Mouse (Mus musculus) thymus, postnatal 14 days (tissue): Measurements from ENCODE around the gene Atp5j.

ENCODE experiments used
- DNase-seq: peaks from one replicate; pipeline ENCODE4 v3.0.0; 2021

The Atp5j gene

DNA sequence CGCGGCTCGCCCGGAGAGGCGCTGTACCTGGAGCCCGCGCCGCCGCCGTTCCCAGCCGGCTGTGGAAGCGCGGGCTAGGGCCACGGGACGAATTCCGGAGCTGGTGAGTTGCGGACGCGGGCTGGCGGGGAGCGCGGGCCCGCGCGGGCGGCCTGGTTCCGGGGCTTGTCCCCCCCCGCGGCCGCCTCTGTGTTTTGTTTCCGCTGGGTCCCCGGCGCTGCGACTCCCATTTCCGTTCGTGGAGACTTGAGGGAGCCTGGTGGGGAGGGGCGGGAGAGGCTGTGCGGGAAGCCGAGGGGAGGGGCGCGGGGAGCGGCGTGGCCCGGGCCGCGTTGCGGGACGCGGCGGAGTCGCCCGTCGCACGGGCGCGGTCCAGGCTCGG lies at the start of gene Atp5j:
Gene Atp5j (minus strand): TSS at position 185 of the 382 bp plus-strand sequence.
- peak; percentile 88 for DNase-seq

DNA sequence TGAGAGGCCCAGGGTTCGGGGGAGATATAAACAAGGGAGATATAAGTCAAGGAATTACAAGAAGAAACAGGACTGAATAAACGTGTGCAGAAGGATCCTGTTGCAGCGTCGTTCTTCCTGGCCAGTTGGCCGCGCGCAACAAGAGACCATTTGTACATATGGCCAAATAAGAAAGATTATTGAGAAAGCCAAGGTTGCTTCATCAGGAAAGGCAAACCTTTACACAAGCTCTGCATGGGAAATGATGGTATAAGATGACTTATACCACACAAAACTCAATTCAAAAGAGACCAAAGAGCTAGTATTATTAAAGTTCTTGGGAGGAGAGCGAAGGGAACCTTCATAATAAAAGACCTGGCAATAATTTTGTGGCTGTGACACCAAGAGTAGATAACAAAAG lies 49.1 kb upstream of the Atp5j start:
- no peak for DNase-seq

DNA sequence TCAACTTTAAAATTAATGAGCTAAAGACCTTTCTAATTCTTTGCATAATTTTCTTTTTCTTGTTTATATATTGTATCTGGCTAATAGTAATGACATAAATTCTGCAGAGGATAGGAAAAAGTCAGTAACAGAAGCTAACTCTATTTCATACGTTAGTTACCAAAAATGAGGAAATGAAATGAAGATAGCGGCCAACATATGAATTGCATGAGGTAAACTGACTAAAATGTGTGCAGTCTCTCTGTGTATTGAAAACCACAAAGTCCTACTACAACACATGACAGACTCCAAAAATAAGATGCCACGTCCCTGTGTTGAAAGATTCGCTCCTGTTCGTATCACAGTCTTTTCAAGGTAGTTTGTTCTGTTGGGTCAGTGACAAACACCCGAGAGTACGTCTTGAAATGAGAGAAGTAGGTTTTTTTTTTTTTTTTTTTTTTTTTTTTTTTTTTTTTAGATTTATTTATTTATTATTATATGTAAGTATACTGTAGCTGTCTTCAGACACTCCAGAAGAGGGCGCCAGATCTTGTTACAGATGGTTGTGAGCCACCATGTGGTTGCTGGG lies 46.4 kb upstream of the Atp5j start:
- no peak for DNase-seq

DNA sequence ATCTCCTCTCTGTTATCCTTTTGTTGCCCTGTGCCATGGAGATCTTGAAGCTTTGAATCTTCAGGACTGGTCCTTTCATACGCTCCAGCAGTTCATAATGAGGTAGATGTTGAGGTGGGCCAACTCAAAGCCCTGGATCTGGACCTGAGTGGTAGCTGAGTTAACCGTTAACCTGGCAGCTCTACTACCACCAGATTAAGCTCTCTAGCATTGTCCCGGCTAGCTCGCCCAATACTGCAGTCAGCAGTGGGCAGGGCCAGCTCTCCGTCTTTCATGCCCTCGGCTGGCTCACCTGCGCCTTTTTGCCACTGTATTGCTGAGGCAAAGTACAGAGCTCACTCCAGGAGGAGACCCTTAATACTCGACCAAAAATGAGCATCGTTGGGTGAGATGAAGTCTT lies 45.7 kb upstream of the Atp5j start:
- DNase-seq: no peak

DNA sequence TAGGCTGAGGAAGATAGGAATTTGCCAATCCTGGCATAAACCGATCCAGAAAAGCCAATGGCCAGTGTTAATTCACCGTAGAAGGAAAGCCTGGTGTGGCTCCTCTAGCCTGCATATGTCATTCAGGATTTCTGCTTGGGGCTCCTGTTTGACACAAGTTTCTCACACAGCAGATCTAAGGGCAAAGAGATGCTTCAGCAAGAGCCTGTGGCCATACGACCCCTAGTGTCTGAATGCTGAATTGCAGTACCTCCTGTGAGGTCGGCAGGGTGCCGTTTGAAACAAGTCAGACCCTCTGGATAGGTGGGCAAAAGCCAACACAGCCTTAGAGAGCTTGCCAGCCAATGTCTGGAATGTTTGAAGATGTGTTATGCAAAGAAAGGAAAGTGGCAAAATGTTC lies 43.7 kb upstream of the Atp5j start:
- DNase-seq: peak; percentile 71

DNA sequence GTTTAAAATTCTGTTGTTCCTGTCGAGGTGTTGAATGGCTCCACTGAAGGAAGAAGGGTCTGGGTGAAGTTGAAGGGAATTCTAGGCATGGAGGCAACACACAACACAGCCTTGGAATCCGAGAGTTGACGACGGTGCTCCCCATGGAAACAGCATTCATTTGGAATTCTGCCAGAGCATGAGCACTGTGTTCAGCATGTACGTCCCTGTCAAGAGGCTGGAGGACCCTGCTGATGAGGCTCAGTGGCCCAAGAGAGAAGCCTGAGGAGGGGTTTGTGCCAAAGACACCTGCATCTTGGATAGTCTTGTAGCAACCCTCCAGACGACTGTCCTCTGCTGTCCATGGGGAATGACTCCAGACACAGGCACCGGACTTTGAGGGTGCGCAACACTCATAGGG lies 40.7 kb upstream of the Atp5j start:
- DNase-seq: no peak

DNA sequence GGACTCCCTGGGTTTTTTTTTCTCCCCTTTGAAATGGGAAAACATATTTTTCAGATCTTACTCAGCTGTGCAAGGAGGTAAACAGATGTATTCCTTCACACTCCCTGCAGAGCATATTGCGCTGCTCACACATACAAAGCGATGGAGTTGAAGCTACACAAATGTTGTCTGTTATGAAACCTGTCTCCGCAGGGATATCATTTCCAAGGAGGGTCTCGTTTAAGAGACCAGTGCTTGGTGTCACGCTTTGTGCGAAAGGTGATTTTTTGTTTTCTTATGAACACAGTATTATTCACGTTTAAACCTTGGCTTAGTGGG lies 40.3 kb upstream of the Atp5j start:
- DNase-seq: no peak

DNA sequence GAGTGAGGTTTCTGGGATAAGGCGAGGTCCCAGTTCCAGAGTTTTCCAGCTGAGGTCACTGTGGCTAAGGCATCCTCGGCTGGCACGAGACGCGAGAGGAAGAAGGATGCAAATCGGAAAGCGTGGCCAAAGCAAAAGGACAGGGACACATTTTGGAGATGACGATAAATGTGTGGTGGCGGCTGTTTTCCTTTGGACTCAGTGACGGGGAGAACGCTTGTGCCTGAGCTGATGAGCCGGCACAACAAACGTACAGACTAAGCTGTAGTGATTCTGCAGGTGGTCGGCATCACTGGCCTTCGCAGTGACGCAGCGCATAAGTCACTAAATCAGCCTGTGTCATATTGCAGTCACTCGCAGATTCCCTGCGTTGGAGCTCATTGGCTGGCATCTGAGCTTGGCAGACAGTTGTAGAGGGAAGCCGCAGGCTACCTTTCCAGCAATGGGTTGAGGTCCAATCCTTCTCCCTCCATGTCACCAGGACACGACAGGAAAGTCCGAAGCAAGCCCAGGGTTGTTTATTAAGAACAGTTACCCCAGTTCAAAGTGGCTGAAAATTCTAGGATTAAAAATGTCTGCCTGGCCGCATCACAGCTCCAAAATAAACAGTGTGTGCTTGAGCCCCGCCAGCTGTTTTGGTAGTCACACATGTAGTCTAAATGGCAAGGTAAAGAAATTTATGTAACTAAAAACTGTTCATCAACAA lies 39.7 kb upstream of the Atp5j start:
- DNase-seq: no peak

DNA sequence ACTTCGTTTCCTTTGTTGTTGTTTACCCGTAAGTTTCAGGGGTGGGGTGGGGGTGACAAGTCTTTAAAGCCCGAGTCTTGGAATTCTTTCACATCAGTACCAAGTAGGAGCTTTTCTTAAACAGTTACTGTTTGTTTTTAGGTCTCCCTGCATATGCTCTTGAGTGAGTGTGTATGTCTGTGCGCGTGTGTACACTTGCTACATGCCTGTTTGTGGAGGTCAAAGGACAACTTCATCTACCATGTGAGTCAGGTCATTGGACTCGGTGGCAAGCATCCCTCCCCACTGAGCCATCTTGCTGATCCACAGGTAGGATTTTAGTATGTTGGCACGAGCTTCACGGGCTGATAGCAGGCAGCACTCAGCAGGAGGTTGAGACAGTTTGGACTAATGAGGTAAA lies 38.4 kb upstream of the Atp5j start:
- no peak for DNase-seq

DNA sequence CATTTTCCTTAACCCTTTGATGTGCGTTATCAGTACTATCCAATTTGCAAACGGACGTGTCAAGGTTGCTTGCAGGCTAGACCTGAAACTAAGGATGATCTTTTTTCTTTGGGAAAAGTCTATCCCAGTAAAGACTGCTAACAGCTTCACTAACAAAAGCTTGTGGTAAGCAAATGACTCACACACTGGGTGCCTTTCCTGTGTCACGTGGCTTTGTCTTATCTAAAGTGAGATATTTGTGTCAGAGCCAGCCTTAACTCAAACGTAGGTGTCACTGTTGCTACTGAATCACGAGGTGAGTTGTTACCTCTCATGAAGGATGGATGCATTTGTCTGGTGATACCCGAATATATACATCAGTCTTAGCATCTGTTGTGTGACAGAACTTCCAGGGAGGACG lies 29.2 kb upstream of the Atp5j start:
- DNase-seq: no peak

DNA sequence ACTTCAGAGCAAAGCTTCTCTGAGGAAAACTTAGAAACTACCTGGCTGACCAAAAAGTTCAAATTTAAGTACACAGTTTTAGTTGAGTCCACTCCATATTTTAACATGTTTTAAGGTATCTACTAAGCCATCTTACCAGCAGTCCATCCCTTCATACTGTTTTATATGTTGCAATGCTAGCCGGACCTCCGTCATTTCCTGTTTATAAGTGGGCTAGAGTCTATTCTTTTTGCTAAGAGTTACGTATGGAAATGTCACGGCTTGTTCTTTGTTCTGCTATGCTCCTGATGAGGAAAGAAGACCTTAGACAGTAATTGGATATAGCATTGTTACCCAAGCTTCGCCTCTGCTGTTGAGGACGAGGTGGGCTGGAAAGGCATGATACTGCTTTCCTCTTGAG lies 18.1 kb upstream of the Atp5j start:
- no peak for DNase-seq

DNA sequence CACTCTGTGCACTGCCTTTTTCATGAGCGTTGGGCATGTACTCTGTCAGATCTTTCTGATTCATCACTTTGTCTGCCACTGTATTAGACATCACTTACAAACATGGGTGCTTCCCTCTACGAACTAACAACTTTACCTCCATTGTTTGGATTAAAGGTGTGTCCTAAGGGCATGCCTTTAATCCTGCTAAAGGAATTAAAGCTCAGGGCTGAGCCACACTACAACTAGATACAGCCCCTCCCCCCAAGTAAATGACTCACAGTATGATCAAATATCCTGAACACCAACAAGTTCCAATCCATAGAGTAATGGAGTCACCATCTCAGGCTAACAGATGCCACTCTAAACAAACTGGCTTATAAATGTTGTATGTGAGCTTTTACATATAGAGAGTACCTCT lies 3.2 kb upstream of the Atp5j start:
- DNase-seq: no peak

DNA sequence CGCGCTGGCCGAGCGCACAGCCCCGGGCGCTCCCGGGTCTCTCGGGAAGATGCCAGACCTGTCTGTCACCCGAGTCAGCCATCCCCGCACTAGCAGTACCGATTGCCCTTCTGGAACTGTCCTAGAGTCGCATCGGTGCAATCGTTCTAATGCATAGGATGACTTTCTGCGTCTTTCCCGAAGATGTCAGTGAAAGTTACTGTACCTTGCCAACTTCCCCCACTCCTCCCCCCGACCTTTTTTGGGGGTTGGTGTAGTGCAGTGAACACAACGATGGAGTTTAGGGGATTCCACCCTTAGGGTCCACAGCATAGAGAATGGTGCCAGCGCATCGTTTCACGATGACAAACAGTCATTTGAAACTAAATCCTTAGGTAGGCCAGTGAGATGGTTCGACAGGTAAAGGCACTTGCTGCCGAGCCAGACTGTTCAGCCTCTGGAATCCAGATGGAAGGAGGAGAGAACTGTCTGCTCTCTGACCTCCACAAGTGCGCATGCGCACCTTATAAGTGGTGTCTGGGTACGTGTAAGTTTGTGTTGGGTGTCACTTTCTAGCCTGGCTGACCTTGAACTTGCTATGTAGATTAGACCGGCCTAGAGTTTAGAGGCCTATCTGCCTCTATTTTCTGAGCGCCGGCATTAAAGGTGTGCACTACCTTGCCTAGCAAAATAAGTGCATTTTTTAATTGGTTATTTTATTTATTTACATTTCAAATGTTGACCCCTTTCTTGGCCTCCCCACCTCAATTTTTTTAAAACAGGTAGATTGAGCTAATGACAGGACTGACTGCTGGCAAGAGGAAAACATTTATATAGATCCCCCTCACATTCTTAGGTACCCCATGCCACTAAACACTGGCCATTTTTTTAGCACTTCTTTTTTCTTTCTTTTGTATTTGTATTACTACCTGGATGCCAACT lies 658 bp upstream of the Atp5j start:
- peak; percentile 60 for DNase-seq

DNA sequence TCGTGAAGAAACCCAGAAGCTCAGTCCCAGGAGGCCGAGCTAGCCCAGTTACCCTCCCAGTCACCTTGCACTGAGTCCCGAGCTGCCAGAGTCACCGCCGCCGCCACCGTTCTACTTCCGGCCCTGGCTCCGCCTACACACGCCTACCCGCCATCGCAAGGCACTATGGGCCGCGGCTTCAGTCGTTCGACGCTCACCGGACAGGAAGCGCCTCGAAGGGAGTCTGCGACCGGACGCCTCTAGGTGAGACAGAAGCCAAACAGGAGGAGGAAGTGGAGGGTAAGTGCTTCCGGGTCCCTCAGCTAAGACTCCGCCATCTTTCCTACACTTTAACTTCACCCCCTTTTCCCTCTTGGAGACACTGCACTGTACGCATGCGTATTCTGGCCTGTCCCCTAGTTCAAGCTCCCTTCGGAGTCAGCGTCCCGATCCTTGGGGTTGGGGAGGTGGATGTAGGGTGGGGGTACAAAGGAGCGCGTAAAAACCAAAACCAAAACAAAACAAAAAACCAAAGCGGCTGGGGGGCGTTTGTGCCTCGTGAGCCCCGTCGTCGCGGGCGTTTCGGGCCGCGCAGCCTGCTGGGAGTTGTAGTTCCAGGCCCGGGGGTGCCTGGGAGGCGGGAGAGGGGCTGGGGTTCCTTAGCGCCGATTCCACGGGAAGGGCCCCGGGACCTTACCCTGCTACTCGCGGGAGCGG lies 532 bp downstream of the Atp5j start, which contains the start of gene Gabpa:
Gene Gabpa (plus strand): TSS at position 181 of the 696 bp plus-strand sequence.
- DNase-seq: peak; percentile 93

DNA sequence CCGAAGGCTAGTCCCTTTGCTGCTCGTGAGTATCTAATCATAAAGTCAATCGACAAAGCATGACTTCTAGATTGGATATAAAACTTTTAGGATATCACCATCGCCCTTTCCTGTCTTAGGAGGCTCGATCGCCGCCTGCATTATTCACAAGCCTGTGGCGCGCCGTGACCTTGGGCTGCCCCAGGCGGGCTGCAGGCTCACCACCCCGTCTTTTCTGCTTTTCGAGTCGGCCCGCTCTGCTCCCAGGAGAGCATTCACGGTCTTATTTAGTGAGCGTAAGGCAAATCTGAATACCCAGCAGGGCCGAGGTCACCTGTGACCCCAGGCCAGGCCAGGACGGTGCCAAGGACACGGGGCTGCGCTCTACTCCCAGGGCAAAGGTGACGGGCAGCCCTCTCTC lies 1.1 kb downstream of the Atp5j start:
- DNase-seq: no peak

DNA sequence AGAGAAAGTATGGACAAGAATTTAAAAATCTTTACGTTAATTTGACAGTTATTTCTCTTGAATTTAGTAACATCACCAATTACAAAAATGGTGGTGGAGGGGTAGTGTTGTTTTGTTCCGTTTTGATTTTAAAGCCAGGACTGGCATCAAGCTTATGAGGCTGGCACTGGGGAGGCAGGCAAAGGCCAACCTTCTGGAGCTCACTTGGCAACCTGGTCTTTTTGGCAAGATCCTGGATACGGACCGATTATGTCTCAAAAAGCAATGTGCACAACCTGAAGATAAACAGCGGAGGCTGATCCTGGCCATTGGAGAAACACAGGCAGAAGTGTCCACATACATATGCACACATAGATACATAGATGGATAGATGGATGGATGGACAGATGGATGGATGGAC lies 2.7 kb downstream of the Atp5j start:
- no peak for DNase-seq

DNA sequence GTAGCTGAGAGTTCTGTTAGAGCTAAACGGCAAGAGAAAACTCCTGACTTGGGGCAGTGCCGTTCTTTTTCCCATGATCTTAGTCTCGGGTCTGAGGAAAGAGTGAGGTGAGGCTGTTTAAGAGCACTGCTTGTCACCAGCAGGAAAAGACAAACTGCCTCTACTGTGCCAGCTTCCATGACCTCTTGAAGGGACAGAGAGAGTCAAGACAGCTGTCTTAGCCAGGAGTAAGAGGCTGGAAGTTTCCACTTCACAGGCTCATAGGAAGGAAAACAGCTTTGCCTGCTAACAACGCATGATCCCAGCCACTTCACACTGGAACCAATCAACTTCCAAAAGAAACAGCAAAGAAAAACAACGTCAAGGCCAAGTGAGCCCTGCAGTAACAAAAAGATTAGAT lies 3.7 kb downstream of the Atp5j start:
- no peak for DNase-seq

DNA sequence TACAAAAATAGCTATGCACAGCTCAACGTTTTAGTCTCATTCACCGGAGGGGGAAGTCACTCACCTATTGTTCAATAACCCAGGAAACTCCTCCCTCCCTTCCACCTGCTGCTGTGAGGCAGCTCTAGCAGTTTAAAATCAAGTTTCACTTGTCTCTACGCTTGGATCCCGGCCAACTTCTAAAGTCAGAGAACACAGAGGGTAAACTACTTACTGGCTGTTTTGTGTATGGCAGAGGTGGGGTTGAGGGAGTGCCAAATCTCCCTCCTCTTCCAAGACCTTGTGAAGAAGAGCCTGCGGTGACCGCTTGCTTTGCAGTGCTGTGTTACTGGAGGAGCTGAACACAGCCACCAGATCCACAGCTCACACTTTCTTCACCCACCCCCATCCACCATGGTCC lies 10.4 kb downstream of the Atp5j start:
- DNase-seq: no peak

DNA sequence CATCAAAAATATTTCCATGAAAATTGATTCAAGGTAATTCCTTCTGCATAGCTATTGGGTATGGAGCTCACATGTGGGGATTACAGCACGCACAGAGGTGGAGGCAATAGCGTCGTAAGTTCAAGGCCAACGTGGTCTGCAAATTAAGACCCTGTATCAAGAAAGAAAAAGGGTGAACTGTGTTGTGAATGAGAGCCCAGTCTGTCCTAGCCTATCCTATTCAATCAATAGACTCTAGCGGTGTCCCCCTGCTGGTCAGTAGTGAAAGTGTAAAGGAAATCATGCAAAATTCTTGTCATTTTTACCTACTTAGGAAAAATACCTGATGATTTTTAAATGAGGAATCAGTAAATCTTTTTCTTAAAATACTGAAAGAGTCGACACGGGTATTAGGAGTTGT lies 18.0 kb downstream of the Atp5j start:
- DNase-seq: peak; percentile 32

DNA sequence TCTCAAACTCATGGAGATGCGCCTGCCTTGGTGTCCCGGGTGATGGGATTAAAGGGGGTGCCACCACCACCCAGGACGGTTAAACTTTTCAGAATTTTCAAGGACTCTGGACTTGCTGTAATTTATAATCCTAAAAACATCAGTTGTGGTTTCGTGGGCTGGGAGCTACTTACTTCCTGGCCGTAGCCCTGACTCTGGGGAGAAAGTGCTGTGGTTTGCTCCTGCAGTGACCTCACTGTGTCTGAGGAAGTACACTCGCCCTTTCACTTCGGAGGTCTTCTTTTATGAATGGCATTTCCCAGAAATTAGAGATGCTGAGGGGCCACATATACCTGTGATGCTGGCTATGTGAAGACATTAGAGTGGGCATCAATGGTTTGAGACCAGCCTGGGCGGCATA lies 20.9 kb downstream of the Atp5j start:
- DNase-seq: no peak

DNA sequence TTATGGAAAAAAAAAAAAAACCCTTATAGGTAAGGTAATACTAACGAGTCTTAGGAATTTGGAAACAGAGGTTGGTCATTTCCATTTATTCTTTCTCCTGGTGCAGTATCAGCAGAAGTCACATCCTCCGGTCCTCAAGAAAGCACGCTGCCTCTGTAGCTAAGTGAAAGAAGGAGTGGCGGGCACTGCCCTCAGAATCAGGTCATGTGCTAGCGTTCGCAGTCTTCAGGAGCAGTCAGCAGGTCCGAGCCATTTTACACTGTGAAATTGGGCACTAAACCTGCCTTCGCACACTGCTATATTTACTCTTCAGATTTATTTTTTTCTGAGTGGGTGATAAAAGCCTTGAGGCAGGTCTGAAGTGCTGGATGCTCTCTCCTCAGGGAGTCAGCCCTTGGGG lies 21.6 kb downstream of the Atp5j start:
- DNase-seq: no peak

DNA sequence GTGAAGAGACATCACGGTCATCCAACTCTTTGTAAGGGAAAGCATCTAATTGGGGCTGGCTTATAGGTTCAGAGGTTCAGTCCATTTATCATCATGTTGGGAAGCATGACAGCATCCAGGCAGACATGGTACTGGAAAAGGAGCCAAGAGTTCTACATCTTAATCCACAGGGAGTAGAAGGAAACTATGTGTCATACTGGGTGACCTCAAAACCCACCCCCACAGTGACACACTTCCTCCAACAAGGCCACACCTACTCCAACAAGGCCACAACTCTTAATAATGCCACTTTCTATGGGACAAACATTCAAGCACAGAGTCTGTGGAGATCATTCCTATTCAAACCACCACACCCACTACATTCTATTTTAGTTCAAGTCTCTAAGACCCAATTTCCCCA lies 25.2 kb downstream of the Atp5j start:
- DNase-seq: no peak

DNA sequence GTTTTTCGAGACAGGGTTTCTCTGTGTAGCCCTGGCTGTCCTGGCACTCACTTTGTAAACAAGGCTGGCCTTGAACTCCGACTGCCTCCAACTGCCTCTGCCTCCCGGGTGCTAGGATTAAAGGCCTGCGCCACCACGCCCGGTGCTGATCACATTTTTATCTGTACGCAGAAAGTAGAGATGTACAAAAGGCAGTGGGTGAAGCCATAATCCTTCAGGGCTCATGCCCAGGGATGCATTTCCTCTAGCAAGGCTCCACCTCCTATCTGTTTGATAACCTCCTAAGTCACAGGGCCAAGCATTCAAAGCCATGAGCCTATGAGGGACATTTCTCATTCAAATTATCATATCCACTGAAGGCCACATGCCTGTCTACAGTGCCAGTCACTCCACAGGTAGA lies 27.6 kb downstream of the Atp5j start:
- DNase-seq: no peak

DNA sequence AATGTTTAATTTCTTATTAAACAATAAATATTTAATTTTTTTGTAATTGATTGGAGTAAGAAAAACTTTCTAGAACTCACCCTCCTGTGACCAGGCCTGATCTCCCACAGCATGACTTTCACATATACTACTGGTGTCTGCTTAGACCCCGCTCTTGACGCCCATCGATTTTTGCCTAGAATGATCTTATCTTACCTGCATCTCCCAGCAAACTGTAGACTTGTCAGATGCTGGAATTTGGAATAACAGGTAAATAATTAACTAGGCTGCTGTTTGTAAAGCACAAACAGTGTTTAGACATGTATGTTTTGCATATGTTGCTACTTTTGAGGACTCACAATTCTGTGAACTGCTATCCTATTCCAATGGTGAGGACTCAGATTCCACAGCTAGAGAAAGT lies 29.2 kb downstream of the Atp5j start:
- DNase-seq: no peak
